Mouse (Mus musculus) layer of hippocampus, postnatal 14 days (tissue): ENCODE results near the gene Vps37b. TPM values are rescaled to one million over a fixed set of nuclear protein-coding genes. Genes with fewer than 3 reads are reported as not detected.

ENCODE experiments used
- microRNA-seq, 2 experiments: library from miRNA; unstranded; fragments of <30 nt; microRNA quantifications; one replicate each; pipeline ENCODE4 v1.2.0; 2021
- total RNA-seq, 2 experiments: library from RNA; stranded (reverse); gene quantifications; 2 replicates each; pipeline ENCODE4 v1.2.3; 2021

Vps37b gene
- total RNA-seq, 2 experiments from 2014 or later = 35.9 to 41.0 TPM

Small RNA genes lying within 50 kb of the gene (microRNA-seq; reads per million reads assigned to microRNA genes)
- 0.68 to 2.5 reads per million in 2 experiments for gene Mir7032

Other genes starting within 250 kb of the Vps37b start
- under 1 TPM in 1 of 2 experiments, not detected in 1; 0.19 TPM for gene Hcar2, start 166.8 kb downstream of the Vps37b start, total RNA-seq
- under 1 TPM; 0.62 to 0.92 TPM for gene Hcar1, start 152.2 kb downstream of the Vps37b start, total RNA-seq
- 10 to 100 TPM; 63.2 to 72.6 TPM for gene Denr, start 125.1 kb downstream of the Vps37b start, total RNA-seq
- gene Gm43518, start 104.9 kb downstream of the Vps37b start, total RNA-seq = 1 to 10 TPM in 1 of 2 experiments, under 1 TPM in 1; 0.65 to 1.5 TPM
- gene Ccdc62, start 101.6 kb downstream of the Vps37b start, total RNA-seq = 1 to 10 TPM; 2.4 to 2.6 TPM
- gene Hip1r, start 58.6 kb downstream of the Vps37b start, total RNA-seq = 10 to 100 TPM; 61.2 to 63.8 TPM
- 10 to 100 TPM; 29.3 to 33.3 TPM for gene Abcb9, start 63.5 kb upstream of the Vps37b start, total RNA-seq
- 10 to 100 TPM; 31.9 to 32.4 TPM for gene Ogfod2, start 80.0 kb upstream of the Vps37b start, total RNA-seq
- gene Arl6ip4, start 83.8 kb upstream of the Vps37b start, total RNA-seq = 10 to 100 TPM; 47.3 to 49.0 TPM
- gene Pitpnm2, start 217.5 kb upstream of the Vps37b start, total RNA-seq = 100 to 1,000 TPM; 172 to 174 TPM